Mouse (Mus musculus) CD8-positive naive resting alpha-beta T cell, adult 2 months (primary cell): ENCODE data around the gene Selenot.
A peak's percentile ranks its signal among the peaks of the same experiment; 100 is the strongest.
"Not testable (repeated sequence)": the region's sequence is repeated elsewhere in the genome, so short reads cannot be mapped to it uniquely, and the experiment has no call there.

ENCODE experiments used
- DNase-seq, 2 experiments: peaks; one replicate each; pipeline ENCODE4 v3.0.0; 2022; ENCODE audit warnings: low read depth in 2 of 2, low spot score in 2 of 2

Gene Selenot

GRCm38 (mm10) chr3:58576137-58577066 lies at the start of gene Selenot:
Gene Selenot (plus strand): TSS chr3:58576636.
- DNase-seq, result peak; percentile 92 to 93

GRCm38 (mm10) chr3:58536573-58536972 lies 39.9 kb upstream of the Selenot start:
- DNase-seq, result no peak

GRCm38 (mm10) chr3:58552001-58552811 lies 24.2 kb upstream of the Selenot start:
- peak; percentile 43 to 59 for DNase-seq

GRCm38 (mm10) chr3:58556649-58557048 lies 19.8 kb upstream of the Selenot start:
- no peak for DNase-seq

- DNase-seq, result no peak
Observed at GRCm38 (mm10) chr3:58559887-58560286, 16.5 kb upstream of the Selenot start.

GRCm38 (mm10) chr3:58561437-58561836 lies 15.0 kb upstream of the Selenot start:
- no peak for DNase-seq

GRCm38 (mm10) chr3:58570821-58571220 lies 5.6 kb upstream of the Selenot start:
- no peak for DNase-seq

- no peak for DNase-seq
Observed at GRCm38 (mm10) chr3:58577067-58577503, 649 bp downstream of the Selenot start.

GRCm38 (mm10) chr3:58577506-58578050 lies 1.1 kb downstream of the Selenot start:
- DNase-seq, result no peak

GRCm38 (mm10) chr3:58581530-58581929 lies 5.1 kb downstream of the Selenot start:
- DNase-seq, result peak; percentile 49 to 68

GRCm38 (mm10) chr3:58582297-58582696 lies 5.9 kb downstream of the Selenot start:
- DNase-seq, result no peak

GRCm38 (mm10) chr3:58582788-58583426 lies 6.5 kb downstream of the Selenot start:
- DNase-seq, result peak; percentile 44 to 48

- not testable (repeated sequence) for DNase-seq
Observed at GRCm38 (mm10) chr3:58590544-58590943, 14.1 kb downstream of the Selenot start.

- not testable (repeated sequence) for DNase-seq
Observed at GRCm38 (mm10) chr3:58592666-58593065, 16.2 kb downstream of the Selenot start.

- DNase-seq, result no peak
Observed at GRCm38 (mm10) chr3:58593623-58594022, 17.2 kb downstream of the Selenot start.

- DNase-seq, result no peak
Observed at GRCm38 (mm10) chr3:58608506-58608905, 32.1 kb downstream of the Selenot start.

- DNase-seq, result no peak
Observed at GRCm38 (mm10) chr3:58609985-58610384, 33.5 kb downstream of the Selenot start.

- no peak for DNase-seq
Observed at GRCm38 (mm10) chr3:58621066-58621465, 44.6 kb downstream of the Selenot start.

GRCm38 (mm10) chr3:58622665-58623394 lies 46.4 kb downstream of the Selenot start:
- no peak for DNase-seq

- no peak for DNase-seq
Observed at GRCm38 (mm10) chr3:58624981-58625380, 48.5 kb downstream of the Selenot start.
